Mouse (Mus musculus) lung, postnatal 25 days (tissue): ENCODE measurements at regions not wholly inside any gene's neighbourhood (a gene's known extent, or its start where the extent isn't known, plus 50 kb on each side); places are given as distances from the start of the nearest gene placed in this dataset.

ENCODE experiments used
- DNase-seq: peaks from one replicate; pipeline ENCODE4 v3.0.0; 2022; ENCODE audit warnings: low spot score

- no peak for DNase-seq
Measured at GRCm38 (mm10) chr19:14343890-14344289, 254.0 kb downstream of the Tle4 start.

- DNase-seq: no peak
Measured at GRCm38 (mm10) chr19:14344467-14344866, 253.4 kb downstream of the Tle4 start.

GRCm38 (mm10) chr19:14347026-14347425, 250.8 kb downstream of the Tle4 start:
- no peak for DNase-seq

- no peak for DNase-seq
Measured at GRCm38 (mm10) chr19:14347429-14347828, 250.4 kb downstream of the Tle4 start.

- DNase-seq: no peak
Measured at GRCm38 (mm10) chr19:14349753-14350152, 248.1 kb downstream of the Tle4 start.

GRCm38 (mm10) chr19:14351728-14352340, 246.0 kb downstream of the Tle4 start:
- peak; percentile 12 for DNase-seq

GRCm38 (mm10) chr19:14352551-14352950, 245.3 kb downstream of the Tle4 start:
- DNase-seq: no peak

GRCm38 (mm10) chr19:14353151-14353550, 244.7 kb downstream of the Tle4 start:
- DNase-seq: no peak

GRCm38 (mm10) chr19:14355128-14355527, 242.7 kb downstream of the Tle4 start:
- no peak for DNase-seq

GRCm38 (mm10) chr19:14355946-14356345, 241.9 kb downstream of the Tle4 start:
- no peak for DNase-seq

- DNase-seq: no peak
Measured at GRCm38 (mm10) chr19:14360611-14361010, 237.2 kb downstream of the Tle4 start.

GRCm38 (mm10) chr19:14369098-14369604, 228.7 kb downstream of the Tle4 start:
- no peak for DNase-seq

GRCm38 (mm10) chr19:14371360-14371759, 226.5 kb downstream of the Tle4 start:
- no peak for DNase-seq

- DNase-seq: no peak
Measured at GRCm38 (mm10) chr19:14373996-14374395, 223.9 kb downstream of the Tle4 start.

- no peak for DNase-seq
Measured at GRCm38 (mm10) chr19:14380898-14381297, 217.0 kb downstream of the Tle4 start.

- peak; percentile 4 for DNase-seq
Measured at GRCm38 (mm10) chr19:14387796-14388195, 210.1 kb downstream of the Tle4 start.

GRCm38 (mm10) chr19:14388539-14388938, 209.3 kb downstream of the Tle4 start:
- DNase-seq: peak; percentile 10

GRCm38 (mm10) chr19:14389881-14390837, 207.7 kb downstream of the Tle4 start:
- DNase-seq: no peak

- DNase-seq: no peak
Measured at GRCm38 (mm10) chr19:14390914-14391313, 206.9 kb downstream of the Tle4 start.
